Mouse (Mus musculus) layer of hippocampus, adult 2 months (tissue): ENCODE measurements at regions not wholly inside any gene's neighbourhood (a gene's known extent, or its start where the extent isn't known, plus 50 kb on each side); places are given as distances from the start of the nearest gene placed in this dataset.

ENCODE experiments used
- DNase-seq, 2 experiments: peaks; one replicate each; pipeline ENCODE4 v3.0.0; 2022; ENCODE audit warnings: low spot score in 2 of 2
- H3K27ac ChIP-seq: fragments of 200-600 bp; 2 replicates; pipeline ENCODE4 v1.8.1; 2022
- H3K4me3 ChIP-seq: fragments of 200-600 bp; 2 replicates; pipeline ENCODE4 v1.8.1; 2022; ENCODE audit warnings: mild to moderate bottlenecking
- CTCF ChIP-seq: fragments of 200-600 bp; conservative IDR thresholded peaks from 2 replicates; pipeline ENCODE4 v1.8.1; 2022; ENCODE audit warnings: antibody characterized with exemption, mild to moderate bottlenecking, moderate library complexity

GRCm38 (mm10) chr2:47879796-47880195, 934.1 kb upstream of the Acvr2a start:
- TF ChIP-seq CTCF = no peak
- no peak overlapping the region for H3K4me3 ChIP-seq
- no peak overlapping the region for H3K27ac ChIP-seq
- no peak for DNase-seq

- Histone ChIP-seq H3K4me3 (no peak overlapping the region), H3K27ac (no peak overlapping the region)
- DNase-seq = no peak
- TF ChIP-seq CTCF = no peak
Observed at GRCm38 (mm10) chr2:47888166-47888565, 925.7 kb upstream of the Acvr2a start.

GRCm38 (mm10) chr2:47891366-47891765, 922.5 kb upstream of the Acvr2a start:
- DNase-seq = no peak
- no peak overlapping the region; the same call in 1 of the 2 replicates for H3K27ac ChIP-seq
- TF ChIP-seq CTCF = no peak
- H3K4me3 ChIP-seq = no peak overlapping the region

GRCm38 (mm10) chr2:47892879-47893278, 921.0 kb upstream of the Acvr2a start:
- TF ChIP-seq CTCF = no peak
- Histone ChIP-seq H3K27ac (no peak overlapping the region), H3K4me3 (no peak overlapping the region)
- no peak for DNase-seq

- H3K4me3 ChIP-seq = no peak overlapping the region
- TF ChIP-seq CTCF = no peak
Observed at GRCm38 (mm10) chr2:47894806-47895205, 919.1 kb upstream of the Acvr2a start.

GRCm38 (mm10) chr2:47914270-47914669, 899.6 kb upstream of the Acvr2a start:
- TF ChIP-seq CTCF = no peak
- no peak overlapping the region for H3K4me3 ChIP-seq
- no peak overlapping the region for H3K27ac ChIP-seq
- DNase-seq = no peak

More at GRCm38 (mm10) chr2:47894806-47895205, 919.1 kb upstream of the Acvr2a start:
- DNase-seq = peak; percentile 13 to 54
- H3K27ac ChIP-seq = 0 out of 2 replicates have a peak overlapping the region, but pooled peaks have one; percentile 6

GRCm38 (mm10) chr2:47914986-47915485, 898.9 kb upstream of the Acvr2a start:
- Histone ChIP-seq H3K27ac (no peak overlapping the region), H3K4me3 (no peak overlapping the region)
- no peak for TF ChIP-seq CTCF
- no peak for DNase-seq

GRCm38 (mm10) chr2:47922965-47923364, 890.9 kb upstream of the Acvr2a start:
- Histone ChIP-seq H3K27ac (no peak overlapping the region), H3K4me3 (no peak overlapping the region)
- no peak for TF ChIP-seq CTCF
- no peak for DNase-seq

- H3K4me3 ChIP-seq = no peak overlapping the region
- no peak overlapping the region for H3K27ac ChIP-seq
- DNase-seq = no peak
- TF ChIP-seq CTCF = no peak
Observed at GRCm38 (mm10) chr2:47926620-47927019, 887.3 kb upstream of the Acvr2a start.

- peak; percentile 49 for TF ChIP-seq CTCF
- H3K27ac ChIP-seq = no peak overlapping the region
- DNase-seq = no peak
- no peak overlapping the region for H3K4me3 ChIP-seq
Observed at GRCm38 (mm10) chr2:47945061-47945460, 868.8 kb upstream of the Acvr2a start.

- no peak for DNase-seq
- no peak overlapping the region for H3K27ac ChIP-seq
- no peak overlapping the region for H3K4me3 ChIP-seq
- TF ChIP-seq CTCF = no peak
Observed at GRCm38 (mm10) chr2:47991132-47991531, 822.8 kb upstream of the Acvr2a start.

- no peak for TF ChIP-seq CTCF
- DNase-seq = peak; percentile 25 to 49
- peak overlapping the region; percentile 33 for H3K27ac ChIP-seq
- H3K4me3 ChIP-seq = no peak overlapping the region
Observed at GRCm38 (mm10) chr2:47994185-47994584, 819.7 kb upstream of the Acvr2a start.

GRCm38 (mm10) chr2:48001230-48001629, 812.7 kb upstream of the Acvr2a start:
- no peak for DNase-seq
- no peak overlapping the region for H3K4me3 ChIP-seq
- TF ChIP-seq CTCF = no peak
- H3K27ac ChIP-seq = peak overlapping the region; percentile 32; the same call in 1 of the 2 replicates

GRCm38 (mm10) chr2:48001800-48002507, 812.0 kb upstream of the Acvr2a start:
- TF ChIP-seq CTCF = peak; percentile 95
- DNase-seq = peak; percentile 64 to 81
- Histone ChIP-seq H3K4me3 (no peak overlapping the region), H3K27ac (peak overlapping the region; percentile 32; the same call in 1 of the 2 replicates)
